Mouse (Mus musculus) right cerebral cortex, postnatal 4 days (tissue): ENCODE data around the gene Ccng2.

ENCODE experiments used
- DNase-seq: peaks from one replicate; pipeline ENCODE4 v3.0.0-alpha.2; 2022

Ccng2 gene

GRCm38 (mm10) chr5:93266883-93267704 lies at the start of gene Ccng2:
Gene Ccng2 (plus strand): TSS chr5:93267257.
- peak; percentile 91 for DNase-seq

GRCm38 (mm10) chr5:93218375-93218774 lies 48.7 kb upstream of the Ccng2 start:
- DNase-seq: no peak

- DNase-seq: no peak
Observed at GRCm38 (mm10) chr5:93221661-93222060, 45.4 kb upstream of the Ccng2 start.

- DNase-seq: no peak
Observed at GRCm38 (mm10) chr5:93224549-93224948, 42.5 kb upstream of the Ccng2 start.

- DNase-seq: no peak
Observed at GRCm38 (mm10) chr5:93227157-93227556, 39.9 kb upstream of the Ccng2 start.

GRCm38 (mm10) chr5:93229527-93229926 lies 37.5 kb upstream of the Ccng2 start:
- no peak for DNase-seq

GRCm38 (mm10) chr5:93231721-93232120 lies 35.3 kb upstream of the Ccng2 start:
- DNase-seq: no peak

- DNase-seq: no peak
Observed at GRCm38 (mm10) chr5:93232838-93233237, 34.2 kb upstream of the Ccng2 start.

GRCm38 (mm10) chr5:93234130-93234529 lies 32.9 kb upstream of the Ccng2 start:
- DNase-seq: no peak

- no peak for DNase-seq
Observed at GRCm38 (mm10) chr5:93234605-93235004, 32.5 kb upstream of the Ccng2 start.

- DNase-seq: no peak
Observed at GRCm38 (mm10) chr5:93235888-93236287, 31.2 kb upstream of the Ccng2 start.

- no peak for DNase-seq
Observed at GRCm38 (mm10) chr5:93236541-93236940, 30.5 kb upstream of the Ccng2 start.

- no peak for DNase-seq
Observed at GRCm38 (mm10) chr5:93239590-93240544, 27.2 kb upstream of the Ccng2 start.

- no peak for DNase-seq
Observed at GRCm38 (mm10) chr5:93245280-93245679, 21.8 kb upstream of the Ccng2 start.

GRCm38 (mm10) chr5:93249940-93250578 lies 17.0 kb upstream of the Ccng2 start:
- DNase-seq: no peak

GRCm38 (mm10) chr5:93251001-93251760 lies 15.9 kb upstream of the Ccng2 start:
- no peak for DNase-seq

GRCm38 (mm10) chr5:93255759-93256265 lies 11.2 kb upstream of the Ccng2 start:
- no peak for DNase-seq

- no peak for DNase-seq
Observed at GRCm38 (mm10) chr5:93256820-93257405, 10.1 kb upstream of the Ccng2 start.

GRCm38 (mm10) chr5:93259349-93259748 lies 7.7 kb upstream of the Ccng2 start:
- DNase-seq: no peak

- no peak for DNase-seq
Observed at GRCm38 (mm10) chr5:93260983-93261382, 6.1 kb upstream of the Ccng2 start.

GRCm38 (mm10) chr5:93262751-93263150 lies 4.3 kb upstream of the Ccng2 start:
- no peak for DNase-seq
